Mouse (Mus musculus) left cerebral cortex, postnatal 10 days (tissue): ENCODE measurements around the gene Timp1. TPM values are rescaled to one million over a fixed set of nuclear protein-coding genes. Genes with fewer than 3 reads are reported as not detected.
A peak's percentile ranks its signal among the peaks of the same experiment; 100 is the strongest.

Source experiments
- DNase-seq, 2 experiments: peaks; one replicate each; pipeline ENCODE4 v3.0.0; 2021 to 2022; ENCODE audit warnings: low spot score in 2 of 2, mixed read lengths in 1 of 2; ENCODE audit errors: extremely low spot score in 1 of 2
- intact Hi-C: fragments of 180-260 bp; cut with DNase I; formaldehyde crosslinking; loops from one replicate; pipeline ENCODE4 v1.15.1; 2025
- total RNA-seq, 2 experiments: library from RNA; stranded (reverse); gene quantifications; 2 replicates each; pipeline ENCODE4 v1.2.3; 2021

The Timp1 gene
- 1 to 10 TPM; 1.1 to 1.3 TPM for total RNA-seq

DNA sequence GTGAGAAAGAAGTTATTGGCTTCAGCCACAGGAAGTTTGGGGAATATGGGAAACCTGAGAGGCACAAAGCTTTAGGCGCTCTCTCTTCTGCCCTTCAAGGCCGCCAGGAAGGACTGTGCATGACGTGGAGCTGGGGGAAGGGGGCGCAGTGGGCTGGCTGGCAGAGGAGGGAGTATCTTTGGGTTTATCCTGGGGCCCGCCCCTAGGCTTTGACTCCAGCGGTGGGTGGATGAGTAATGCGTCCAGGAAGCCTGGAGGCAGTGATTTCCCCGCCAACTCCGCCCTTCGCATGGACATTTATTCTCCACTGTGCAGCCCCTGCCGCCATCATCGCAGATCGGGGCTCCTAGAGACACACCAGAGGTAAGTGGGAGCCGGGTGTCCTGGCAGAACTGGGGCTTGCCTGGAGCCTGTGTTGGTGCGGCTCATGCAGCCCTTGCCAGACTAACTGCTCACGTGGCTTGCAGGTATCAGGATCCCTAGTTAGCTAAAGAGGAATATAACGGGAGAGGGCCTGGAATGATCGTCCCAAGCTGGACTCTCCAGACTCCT lies at the start of gene Timp1:
TSS of gene Timp1 (plus strand) at position 205 of the 552 bp plus-strand sequence.
- peak in 1 of 2 experiments; percentile 69 for DNase-seq
- intact Hi-C loops, result no loop called here

DNA sequence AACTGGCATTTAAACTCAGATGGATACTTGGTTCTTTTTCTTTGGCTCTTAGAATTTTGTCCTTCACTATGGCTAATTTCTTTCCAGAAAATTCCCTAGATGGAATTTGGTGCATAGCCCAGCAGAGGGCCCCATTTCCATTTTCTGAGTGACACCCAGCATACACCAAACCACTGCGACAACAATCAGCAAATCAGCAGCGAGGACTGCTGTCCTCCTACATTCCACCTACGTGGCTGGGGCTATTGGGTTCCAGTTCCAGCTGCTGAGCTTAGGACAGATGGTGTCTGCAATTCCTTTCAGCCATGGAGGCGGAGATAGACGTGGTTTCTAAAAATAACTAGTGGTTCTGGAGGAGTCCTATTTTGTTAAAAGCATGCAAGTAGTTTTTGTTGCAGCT lies 41.0 kb upstream of the Timp1 start:
- intact Hi-C loops, result loop anchor here (10.0 kb wide), 1 partner anchor 96 kb away; the partner anchor contains the start of gene Syn1
- peak; percentile 64 to 67 for DNase-seq

DNA sequence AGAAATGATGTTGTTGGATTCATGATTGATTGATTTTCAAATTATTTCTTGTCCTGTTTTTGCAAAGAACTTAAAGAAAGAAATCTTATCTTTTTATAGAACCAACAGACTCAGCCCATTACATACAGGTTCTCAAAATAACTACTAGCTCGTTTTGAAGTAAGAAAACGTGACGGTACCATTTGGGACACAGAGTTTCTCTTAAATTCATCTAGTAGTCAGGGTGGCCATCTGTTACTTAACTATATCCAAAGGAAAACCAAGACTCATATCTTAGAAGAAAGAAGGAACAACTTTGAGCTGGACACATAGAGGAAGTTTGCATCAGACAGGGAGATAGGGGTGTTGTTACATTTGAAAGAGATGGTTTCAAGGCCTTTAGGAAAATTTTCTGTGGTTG lies 22.7 kb upstream of the Timp1 start:
- DNase-seq, result no peak
- intact Hi-C loops, result no loop called here

DNA sequence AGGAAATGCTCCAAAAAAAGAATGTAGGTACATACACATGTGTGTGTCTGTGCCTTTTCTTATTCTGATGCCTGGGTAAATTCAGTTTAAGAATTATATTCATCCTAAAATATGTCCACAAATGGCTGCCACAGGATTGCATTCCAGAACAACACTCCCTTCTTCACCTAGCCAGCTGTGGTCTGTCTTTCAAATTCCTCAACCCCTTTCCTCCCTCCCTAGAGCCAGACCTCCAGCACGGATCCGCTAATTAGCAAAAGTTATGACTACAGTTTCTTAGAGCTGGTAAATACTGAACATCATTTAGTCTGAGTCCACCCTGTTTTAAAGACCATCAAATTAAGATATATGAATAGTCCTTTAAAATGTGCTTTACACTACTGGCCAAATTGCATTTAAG lies 22.1 kb upstream of the Timp1 start:
- intact Hi-C loops, result no loop called here
- no peak for DNase-seq

DNA sequence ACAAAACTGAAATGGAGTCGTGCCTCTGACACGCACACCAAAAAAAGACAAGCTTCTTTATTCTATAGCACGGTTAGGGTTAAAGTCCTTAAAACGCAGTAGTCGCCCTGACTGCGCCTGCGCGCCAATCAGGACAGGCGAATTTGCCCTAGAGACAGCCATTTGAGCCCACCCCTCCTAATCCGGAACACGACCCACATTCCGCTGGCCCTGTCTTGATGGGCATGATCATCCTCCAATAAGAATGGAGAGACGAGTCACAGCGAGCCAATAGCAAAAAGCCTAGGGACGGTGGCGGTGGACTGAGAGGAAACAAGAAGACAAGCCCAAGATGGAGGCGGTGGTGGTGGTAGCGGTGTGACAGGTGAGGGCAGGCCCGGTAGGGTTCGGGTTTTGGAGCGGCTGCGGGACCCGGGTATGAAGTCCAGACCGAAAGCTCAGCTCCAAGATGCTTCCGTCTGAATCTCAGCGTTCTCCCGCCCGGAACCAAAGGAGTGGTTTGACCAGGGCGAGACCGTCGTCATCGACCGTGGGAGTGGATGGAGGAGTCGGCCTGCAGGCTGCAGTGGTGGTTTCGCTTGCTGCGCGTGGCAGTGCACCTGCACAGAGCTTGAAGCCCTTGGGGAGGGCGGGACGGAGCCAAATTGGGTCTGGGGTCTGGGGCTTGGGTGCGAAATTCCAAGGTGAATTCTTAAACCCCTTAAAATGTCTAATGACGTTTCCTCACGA lies 21.5 kb upstream of the Timp1 start:
- intact Hi-C loops, result no loop called here
- DNase-seq, result peak; percentile 91 to 95

DNA sequence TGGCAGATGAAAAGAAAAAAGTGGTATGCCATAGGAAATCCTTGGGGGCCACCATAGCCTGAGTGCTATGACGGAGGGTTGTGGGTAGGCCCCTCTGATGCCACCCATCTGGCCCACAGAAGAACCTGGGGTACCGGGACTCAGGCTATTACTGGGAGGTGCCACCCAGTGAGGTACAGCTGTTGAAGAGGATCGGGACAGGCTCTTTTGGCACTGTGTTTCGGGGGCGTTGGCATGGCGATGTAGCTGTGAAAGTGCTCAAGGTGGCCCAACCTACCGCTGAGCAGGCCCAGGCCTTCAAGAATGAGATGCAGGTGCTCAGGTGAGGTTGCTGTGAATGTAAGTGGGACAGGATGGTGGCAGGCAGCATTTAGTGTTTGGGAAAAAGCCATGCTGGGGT lies 16.2 kb upstream of the Timp1 start:
- intact Hi-C loops, result no loop called here

DNA sequence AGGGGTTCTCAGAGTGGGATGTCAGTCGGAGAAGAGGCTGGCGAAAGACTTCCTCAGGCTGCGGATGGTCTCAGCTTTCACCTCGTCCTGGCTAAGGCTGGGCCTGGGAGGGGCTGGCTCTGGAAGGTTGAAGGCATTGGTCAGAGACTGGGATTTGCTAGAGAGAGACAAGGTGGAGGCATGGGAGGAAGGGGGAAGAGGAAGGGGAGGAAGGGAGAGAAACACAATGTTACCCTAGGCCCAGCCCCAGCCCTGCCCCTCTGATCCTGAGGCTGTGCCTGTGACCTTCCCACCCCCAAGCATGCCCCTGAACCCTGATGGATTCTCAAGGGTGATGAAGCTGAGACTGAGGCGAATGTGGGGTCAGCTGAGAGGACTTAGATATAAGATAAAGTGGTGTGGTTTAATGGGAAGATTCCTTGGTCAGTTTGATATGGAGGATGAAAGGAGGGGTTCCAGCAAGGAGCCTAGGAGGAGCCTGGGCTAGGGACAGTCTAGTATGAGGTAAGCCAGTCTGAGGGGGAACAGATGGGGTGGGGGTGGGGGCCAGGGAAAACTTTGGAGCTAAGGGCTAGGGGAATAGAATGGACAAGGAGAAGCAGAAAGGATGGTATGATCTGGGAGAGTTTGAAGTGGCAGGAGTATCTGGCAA lies 8.4 kb upstream of the Timp1 start:
- intact Hi-C loops, result no loop called here
- no peak for DNase-seq

More for the DNA sequence above, 16.2 kb upstream of the Timp1 start:
- no peak for DNase-seq

DNA sequence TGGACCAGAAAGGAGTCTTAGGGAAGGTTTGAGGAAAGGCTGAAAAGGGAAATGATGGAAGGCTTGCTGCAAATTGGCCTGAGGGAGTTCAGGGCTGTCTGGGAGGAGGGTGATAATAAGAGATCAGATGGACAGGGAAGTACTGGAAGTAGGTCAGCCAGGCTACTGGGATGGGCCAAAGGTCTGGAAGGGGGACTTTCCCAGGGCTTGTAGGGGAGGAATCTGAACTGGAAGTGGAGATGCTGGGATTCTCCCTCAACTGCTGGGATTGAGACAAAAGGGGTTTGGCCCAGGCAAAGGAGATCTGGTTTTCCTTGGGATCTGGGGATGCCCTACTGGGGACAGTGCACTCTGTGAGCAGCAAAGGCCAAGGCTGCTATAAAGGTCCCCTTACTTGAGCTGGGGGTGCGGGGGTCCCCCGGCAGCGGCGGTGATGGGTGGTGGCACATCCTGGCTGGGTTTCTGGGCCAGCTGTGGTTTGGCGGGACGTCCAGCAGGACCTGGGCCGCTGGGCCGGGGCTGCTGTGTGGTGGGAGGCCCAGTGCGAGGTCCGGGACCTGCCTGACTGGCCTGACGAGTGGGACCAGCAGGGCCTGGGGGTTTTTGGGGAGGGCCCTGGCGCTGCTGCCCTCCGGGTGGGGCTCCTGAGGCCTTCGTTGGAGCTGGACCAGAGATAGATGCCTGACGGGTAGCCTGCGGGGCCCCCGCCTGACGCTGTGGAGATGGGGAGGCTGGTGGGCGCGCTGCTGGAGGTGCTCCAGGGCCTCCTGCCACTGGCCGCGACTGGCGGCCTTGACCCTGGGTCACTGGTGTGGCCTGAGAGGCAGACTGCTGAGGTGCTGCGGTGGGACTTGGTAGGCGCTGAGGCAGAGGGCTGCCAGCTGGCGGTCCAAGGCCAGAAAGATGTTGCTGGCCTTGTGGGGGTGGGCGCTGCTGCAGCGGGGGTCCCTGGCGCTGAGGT lies 7.6 kb upstream of the Timp1 start:
- intact Hi-C loops, result no loop called here
- peak in 1 of 2 experiments; percentile 39 for DNase-seq

DNA sequence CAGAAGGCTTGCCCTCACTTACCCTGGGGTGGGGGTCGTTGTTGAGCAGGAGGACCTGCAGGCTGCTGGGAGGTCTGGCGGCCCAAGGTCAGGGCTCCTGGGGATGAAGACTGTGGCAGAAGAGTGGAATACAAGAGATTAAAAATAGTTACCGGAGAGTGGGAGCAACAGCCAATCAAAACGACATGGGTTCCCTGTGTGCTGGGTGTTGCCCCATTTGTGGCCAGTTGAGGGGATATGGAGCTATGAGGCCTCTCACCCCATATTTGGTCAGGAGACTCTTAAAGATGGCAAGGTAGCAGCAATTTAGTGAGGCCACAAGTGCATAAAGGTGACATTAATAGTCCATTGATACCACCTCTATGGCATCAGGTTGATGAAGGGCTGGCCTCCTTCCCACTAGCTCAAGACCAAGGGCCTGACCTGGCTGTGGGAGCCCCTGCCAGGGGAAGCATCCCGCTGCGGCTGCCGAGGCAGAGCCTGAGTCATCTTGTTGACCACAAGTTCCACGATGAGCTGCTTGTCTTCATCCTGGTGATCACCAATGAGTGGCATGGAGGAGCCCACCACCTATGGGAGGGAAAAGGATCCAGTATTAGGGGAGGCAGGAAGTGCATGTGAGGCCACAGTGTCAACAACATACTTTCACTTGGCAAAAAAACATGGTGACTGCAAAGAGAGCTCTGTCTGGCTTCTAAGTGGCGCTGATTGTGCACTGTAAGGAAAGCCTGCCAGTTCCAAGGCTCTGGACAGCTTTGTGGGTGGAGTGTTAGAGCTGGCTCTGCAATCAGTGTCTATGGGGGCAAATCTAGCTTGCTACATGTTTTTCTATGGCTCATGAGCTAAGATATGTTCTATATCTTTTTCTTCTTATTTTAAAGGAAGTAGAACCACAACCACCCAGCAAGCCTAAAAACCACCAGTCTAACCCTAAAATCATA lies 6.5 kb upstream of the Timp1 start:
- DNase-seq, result no peak
- intact Hi-C loops, result no loop called here

DNA sequence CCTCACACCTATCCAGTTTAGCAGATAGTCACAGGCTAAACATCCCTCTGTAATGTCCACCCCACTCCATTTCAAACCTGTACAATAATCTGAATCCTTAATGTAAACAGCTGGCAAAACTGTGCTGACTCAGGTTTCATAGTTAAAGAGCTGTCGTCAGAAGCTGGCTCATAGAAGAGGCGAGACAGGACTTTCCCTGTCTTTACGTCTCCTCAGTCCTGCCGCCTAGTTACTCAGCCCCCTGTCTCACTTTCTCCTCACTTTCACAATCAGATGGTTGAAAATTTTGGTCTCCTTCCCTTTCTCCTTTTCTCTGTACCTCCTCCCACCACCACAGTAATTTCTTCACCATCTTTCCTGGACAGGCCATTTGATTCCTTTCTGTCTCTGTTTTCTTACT lies 1.9 kb upstream of the Timp1 start:
- intact Hi-C loops, result no loop called here

DNA sequence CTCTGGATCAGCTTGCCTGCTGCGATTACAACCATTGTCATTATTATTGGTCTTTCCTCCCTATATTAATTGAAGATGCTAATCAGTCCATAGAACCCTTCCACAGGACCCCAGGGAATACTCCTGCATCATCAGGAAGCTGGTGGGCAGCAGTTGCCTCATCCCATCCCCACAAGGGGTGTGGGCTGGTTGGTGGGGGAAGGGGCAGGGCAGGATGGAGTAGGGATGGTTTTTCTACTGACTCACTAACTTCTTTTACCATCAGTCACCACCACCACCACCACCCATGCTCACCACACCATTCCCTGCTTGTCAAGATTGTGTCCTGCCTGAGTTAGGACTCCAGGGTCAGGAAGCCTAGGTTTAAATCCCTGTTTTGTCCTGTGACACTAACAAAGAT lies 763 bp upstream of the Timp1 start:
- no peak for DNase-seq
- intact Hi-C loops, result no loop called here

More for the DNA sequence above, 1.9 kb upstream of the Timp1 start:
- DNase-seq, result no peak

DNA sequence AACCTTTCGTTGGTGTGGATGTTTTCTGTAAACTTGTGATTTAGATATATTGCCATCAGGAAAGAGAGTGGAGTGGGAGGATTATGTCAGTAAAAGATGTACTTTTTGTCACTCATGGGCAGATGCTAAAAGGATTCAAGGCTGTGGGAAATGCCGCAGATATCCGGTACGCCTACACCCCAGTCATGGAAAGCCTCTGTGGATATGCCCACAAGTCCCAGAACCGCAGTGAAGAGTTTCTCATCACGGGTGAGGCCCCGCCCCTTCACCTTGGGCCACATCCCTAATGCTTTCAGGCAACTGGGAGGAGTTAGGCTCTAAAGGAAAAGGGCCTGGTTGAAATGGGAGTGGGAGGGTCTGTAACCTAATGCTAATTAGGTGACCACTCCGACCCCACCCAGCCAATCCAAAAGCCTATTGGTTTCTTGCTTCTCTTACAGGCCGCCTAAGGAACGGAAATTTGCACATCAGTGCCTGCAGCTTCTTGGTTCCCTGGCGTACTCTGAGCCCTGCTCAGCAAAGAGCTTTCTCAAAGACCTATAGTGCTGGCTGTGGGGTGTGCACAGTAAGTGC lies 3.0 kb downstream of the Timp1 start:
- DNase-seq, result no peak
- intact Hi-C loops, result no loop called here

DNA sequence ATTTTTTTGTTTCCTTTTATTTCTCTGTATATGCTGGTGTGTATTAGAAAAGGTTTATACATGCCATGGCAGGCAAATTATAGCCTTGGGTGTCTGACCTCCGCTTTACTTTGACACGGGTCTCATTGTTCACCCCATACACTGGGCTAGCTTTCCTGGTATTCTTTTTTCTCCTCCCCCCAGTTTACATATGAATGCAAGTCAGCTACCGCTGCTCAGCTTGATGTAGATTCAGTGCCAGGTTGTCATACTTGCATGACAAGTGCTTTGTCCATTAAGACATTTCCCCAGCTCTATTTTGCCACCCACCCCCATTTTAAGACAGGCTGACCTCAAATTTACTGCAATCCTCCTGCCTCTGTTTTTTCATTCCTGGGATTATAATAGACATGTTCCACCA lies 5.3 kb downstream of the Timp1 start:
- intact Hi-C loops, result no loop called here
- DNase-seq, result no peak

DNA sequence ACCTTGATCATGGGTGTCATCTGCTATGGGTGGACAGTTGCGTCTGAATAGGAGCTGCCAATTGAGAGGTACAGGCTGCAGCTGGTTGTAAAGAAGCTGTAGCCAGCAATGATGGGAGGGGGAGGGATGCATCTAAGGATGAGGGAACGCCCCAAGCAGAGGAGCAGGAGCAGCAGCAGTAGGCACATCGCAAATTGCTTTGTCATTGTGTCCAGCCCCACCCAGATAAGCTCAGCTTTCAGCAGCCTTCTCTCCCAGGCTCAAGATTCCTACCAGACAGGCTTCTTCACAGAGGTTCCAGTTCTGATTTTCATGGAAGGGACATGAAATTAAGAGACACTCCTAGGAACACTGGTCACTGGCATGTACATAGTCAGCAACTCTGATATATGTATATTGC lies 40.1 kb downstream of the Timp1 start:
- DNase-seq, result no peak
- intact Hi-C loops, result no loop called here

DNA sequence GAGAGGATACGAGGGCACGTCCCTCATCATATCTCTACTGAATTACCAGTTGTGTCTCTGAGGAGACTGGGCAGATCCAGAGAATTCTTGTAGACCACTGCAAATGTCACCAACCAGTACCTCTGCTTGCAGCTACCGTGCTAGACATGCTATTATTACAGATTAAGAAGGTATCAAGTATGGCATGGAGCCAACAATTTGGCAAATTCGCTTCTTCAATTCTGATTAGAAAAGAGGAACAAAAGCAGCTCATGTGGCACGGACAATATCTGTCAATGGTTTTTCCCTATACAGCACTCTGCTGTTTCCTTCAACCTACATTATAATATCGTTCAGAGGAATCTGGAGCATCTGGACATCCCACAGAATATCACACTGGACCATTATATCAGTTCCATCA lies 43.8 kb downstream of the Timp1 start:
- DNase-seq, result no peak
- intact Hi-C loops, result no loop called here

DNA sequence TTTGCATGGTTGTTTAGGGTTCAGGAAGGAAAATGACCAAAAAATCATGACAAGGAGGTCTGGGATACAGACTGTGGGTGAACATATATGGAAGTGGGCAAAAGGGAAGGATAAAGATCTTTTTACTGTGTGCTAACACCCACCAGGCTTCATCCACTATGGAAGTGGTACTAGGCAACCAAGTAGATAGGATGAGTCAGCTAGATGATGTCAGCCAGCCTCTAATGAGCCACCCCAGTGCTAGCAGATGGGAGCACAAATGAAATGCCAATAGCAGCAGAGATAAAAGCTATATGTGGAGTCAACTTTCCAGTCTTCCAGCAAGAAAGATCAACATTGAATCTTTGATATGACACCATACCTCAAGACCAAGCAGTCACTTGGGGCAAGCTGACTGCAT lies 45.1 kb downstream of the Timp1 start:
- intact Hi-C loops, result no loop called here
- no peak for DNase-seq

DNA sequence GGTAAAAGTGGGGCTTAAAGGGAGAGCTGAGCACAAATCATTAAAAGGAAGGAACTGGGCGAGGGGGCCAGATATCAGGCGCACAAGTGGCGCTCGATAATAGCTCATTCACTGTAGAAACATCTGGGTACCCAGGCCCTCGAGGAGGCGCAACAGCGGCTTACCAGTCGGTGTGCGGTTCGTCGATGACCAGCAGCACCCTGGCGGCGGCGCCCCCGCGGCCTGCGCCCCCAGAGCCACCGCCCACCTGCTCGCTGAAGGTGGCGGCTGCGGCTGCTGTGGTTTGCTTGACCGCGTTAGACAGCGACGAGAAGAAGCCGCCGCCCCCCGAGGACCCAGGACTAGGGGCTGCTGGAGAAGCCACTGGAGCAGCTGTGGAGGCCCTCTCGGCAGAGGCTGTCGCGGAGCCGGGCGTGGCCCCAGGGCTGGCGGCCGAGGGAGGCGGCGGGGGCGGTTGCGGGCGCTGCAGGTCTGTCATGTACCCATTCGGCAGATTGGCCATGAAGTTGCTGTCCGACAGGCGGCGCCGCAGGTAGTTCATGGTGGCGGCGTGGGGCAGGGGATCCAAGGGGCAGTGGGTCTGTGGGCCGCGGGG lies 50.4 kb downstream of the Timp1 start:
- intact Hi-C loops, result loop anchor here (10.0 kb wide), 1 partner anchor 96 kb away; no protein-coding TSS in a partner anchor
- no peak for DNase-seq
